Mouse (Mus musculus): ENCODE data around the gene Efna1. TPM values are rescaled to one million over a fixed set of nuclear protein-coding genes. Genes with fewer than 3 reads are reported as not detected.

The Efna1 gene
- total and polyA plus RNA-seq, 2 experiments, result 22.1 to 73.1 TPM

DNA sequence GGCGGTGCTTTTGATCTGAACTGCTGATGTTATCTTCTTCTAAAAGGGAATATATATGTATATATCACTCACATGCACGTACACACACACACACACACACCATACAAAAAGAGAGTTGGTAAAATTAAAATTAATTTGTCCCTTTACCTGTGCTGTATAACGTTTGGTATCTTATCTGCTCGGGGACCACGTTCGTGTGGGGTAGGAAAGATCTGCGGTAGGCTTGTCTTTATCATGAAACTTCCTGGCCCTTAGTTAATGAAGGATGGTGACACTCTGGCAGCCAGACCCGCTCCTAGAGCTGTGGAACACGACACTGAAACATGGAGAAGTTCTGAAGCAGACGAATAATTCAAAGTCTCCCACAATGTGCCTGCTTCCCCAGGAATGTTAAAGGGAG lies 10.9 kb upstream of the Efna1 start:
- DNase-seq (ENCODE audit: extremely low read depth, low read depth, low spot score), result no peak
- 77% methylated on average over 10 of the region's 10 CpGs for WGBS
- H3K27ac ChIP-seq (replicated peaks; ENCODE audit: insufficient read depth, low read depth, low read length), result peak overlapping the region; percentile 96

DNA sequence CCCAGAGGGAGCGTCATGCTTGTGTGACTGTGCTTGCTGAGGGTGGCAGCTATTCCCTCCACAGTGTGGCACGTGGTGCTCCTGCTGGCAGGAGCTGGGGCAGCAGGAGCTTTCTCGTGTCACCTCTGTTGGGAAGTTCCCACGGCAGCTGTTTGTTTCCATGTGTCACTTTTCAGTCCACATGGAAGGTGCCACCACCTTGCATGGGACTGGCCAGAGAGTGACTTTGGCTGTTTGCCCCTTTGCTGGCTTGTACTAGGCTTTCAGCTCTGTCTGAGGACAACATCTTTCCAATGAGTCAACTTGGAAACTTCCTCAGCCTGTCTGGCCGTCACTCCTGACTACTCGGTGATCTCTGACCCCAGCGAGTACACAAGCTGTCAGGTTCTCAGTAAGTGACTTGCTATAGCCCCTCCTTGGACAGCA lies 7.6 kb upstream of the Efna1 start:
- peak overlapping the region; percentile 84 for H3K27ac ChIP-seq (replicated peaks; ENCODE audit: insufficient read depth, low read depth, low read length)
- DNase-seq (ENCODE audit: extremely low read depth, low read depth, low spot score), result peak; percentile 99

More for the DNA sequence above, 10.9 kb upstream of the Efna1 start:
- Histone ChIP-seq H3K4me3 (ENCODE audit: insufficient read depth, low read depth, low read length) (no peak overlapping the region), H3K79me2 (ENCODE audit: control insufficient read depth, insufficient read depth, low read length) (no peaks in the 10 kb centered on the region), H3K36me3 (ENCODE audit: control insufficient read depth, insufficient read depth, low read length) (no peaks in the 10 kb centered on the region), H3K4me1 (ENCODE audit: control insufficient read depth, insufficient read depth, low read length) (peaks cover 45% of the 10 kb centered on the region), H3K9ac (ENCODE audit: low read depth, low read length) (no peak overlapping the region), H3K27me3 (ENCODE audit: control insufficient read depth, insufficient read depth, low read length) (no peaks in the 10 kb centered on the region)
- TF ChIP-seq POLR2A (IDR thresholded peaks at IDR 0.05; ENCODE audit: extremely low read depth, insufficient read depth, low read length), result no peak
- TF ChIP-seq CTCF (IDR thresholded peaks at IDR 0.05; ENCODE audit: low read depth, low read length), result no peak

DNA sequence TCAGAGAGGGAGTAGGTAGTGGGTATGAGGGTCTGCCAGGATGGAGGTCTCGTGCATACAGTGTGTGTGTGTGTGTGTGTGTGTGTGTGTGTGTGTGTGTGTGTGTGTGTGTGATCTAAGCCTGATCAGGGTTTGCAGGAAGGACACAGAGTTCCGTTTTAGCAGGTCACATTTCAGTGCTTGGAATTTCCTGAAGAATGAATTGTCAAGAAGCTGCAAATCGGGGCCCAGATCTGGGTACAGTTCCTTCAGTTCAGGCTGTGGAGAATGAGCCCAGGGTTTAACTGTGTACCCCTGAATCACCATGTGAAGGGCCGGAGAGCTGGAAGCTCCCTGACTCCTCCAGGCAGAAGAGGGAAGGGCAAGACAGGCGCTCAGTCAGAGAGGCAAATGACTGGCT lies 6.3 kb upstream of the Efna1 start:
- no peaks in the 10 kb centered on the region for H3K36me3 ChIP-seq (ENCODE audit: control insufficient read depth, insufficient read depth, low read length)
- 75% methylated on average over 5 of the region's 5 CpGs for WGBS
- DNase-seq (ENCODE audit: extremely low read depth, low read depth, low spot score), result no peak
- no peaks in the 10 kb centered on the region for H3K27me3 ChIP-seq (ENCODE audit: control insufficient read depth, insufficient read depth, low read length)
- no peak overlapping the region for H3K9ac ChIP-seq (ENCODE audit: low read depth, low read length)
- H3K4me3 ChIP-seq (ENCODE audit: insufficient read depth, low read depth, low read length), result no peak overlapping the region
- peak overlapping the region; percentile 84 for H3K27ac ChIP-seq (replicated peaks; ENCODE audit: insufficient read depth, low read depth, low read length)
- TF ChIP-seq CTCF (IDR thresholded peaks at IDR 0.05; ENCODE audit: low read depth, low read length), result no peak
- TF ChIP-seq POLR2A (IDR thresholded peaks at IDR 0.05; ENCODE audit: extremely low read depth, insufficient read depth, low read length), result no peak
- H3K79me2 ChIP-seq (ENCODE audit: control insufficient read depth, insufficient read depth, low read length), result no peaks in the 10 kb centered on the region
- peaks cover 35% of the 10 kb centered on the region for H3K4me1 ChIP-seq (ENCODE audit: control insufficient read depth, insufficient read depth, low read length)

More for the DNA sequence above, 7.6 kb upstream of the Efna1 start:
- TF ChIP-seq POLR2A (IDR thresholded peaks at IDR 0.05; ENCODE audit: extremely low read depth, insufficient read depth, low read length), result no peak
- peak; percentile 45 for TF ChIP-seq CTCF (IDR thresholded peaks at IDR 0.05; ENCODE audit: low read depth, low read length)
- WGBS, result 12% methylated on average over 7 of the region's 7 CpGs
- no peaks in the 10 kb centered on the region for H3K79me2 ChIP-seq (ENCODE audit: control insufficient read depth, insufficient read depth, low read length)
- no peak overlapping the region for H3K4me3 ChIP-seq (ENCODE audit: insufficient read depth, low read depth, low read length)
- peak overlapping the region; percentile 29 for H3K9ac ChIP-seq (ENCODE audit: low read depth, low read length)
- peaks cover 44% of the 10 kb centered on the region for H3K4me1 ChIP-seq (ENCODE audit: control insufficient read depth, insufficient read depth, low read length)
- no peaks in the 10 kb centered on the region for H3K27me3 ChIP-seq (ENCODE audit: control insufficient read depth, insufficient read depth, low read length)
- no peaks in the 10 kb centered on the region for H3K36me3 ChIP-seq (ENCODE audit: control insufficient read depth, insufficient read depth, low read length)

DNA sequence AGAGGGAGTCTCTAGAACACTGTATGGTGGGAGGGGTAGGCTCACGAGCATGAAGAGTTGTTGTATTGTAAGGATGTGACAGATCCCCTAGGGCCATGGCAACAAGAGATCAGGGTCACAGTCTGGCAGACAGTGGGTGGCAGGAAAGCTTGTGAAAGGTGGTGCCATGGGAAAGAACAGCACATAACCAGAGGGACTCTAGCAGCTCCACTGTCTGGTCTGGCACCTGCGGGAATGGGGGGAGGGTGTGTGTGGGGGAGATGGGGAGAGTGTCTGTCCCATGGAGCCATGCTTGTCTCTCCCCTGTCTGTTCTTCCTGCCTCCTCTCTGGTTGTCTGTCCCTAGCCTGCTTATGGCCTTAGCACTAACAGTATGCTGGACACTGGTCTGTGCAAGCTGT lies 4.6 kb upstream of the Efna1 start:
- TF ChIP-seq POLR2A (IDR thresholded peaks at IDR 0.05; ENCODE audit: extremely low read depth, insufficient read depth, low read length), result no peak
- Histone ChIP-seq H3K27ac (replicated peaks; ENCODE audit: insufficient read depth, low read depth, low read length) (no peak overlapping the region), H3K36me3 (ENCODE audit: control insufficient read depth, insufficient read depth, low read length) (no peaks in the 10 kb centered on the region), H3K79me2 (ENCODE audit: control insufficient read depth, insufficient read depth, low read length) (no peaks in the 10 kb centered on the region), H3K27me3 (ENCODE audit: control insufficient read depth, insufficient read depth, low read length) (no peaks in the 10 kb centered on the region), H3K4me3 (ENCODE audit: insufficient read depth, low read depth, low read length) (no peak overlapping the region), H3K4me1 (ENCODE audit: control insufficient read depth, insufficient read depth, low read length) (peaks cover 35% of the 10 kb centered on the region), H3K9ac (ENCODE audit: low read depth, low read length) (no peak overlapping the region)
- DNase-seq (ENCODE audit: extremely low read depth, low read depth, low spot score), result no peak
- 85% methylated on average over 2 of the region's 2 CpGs for WGBS

DNA sequence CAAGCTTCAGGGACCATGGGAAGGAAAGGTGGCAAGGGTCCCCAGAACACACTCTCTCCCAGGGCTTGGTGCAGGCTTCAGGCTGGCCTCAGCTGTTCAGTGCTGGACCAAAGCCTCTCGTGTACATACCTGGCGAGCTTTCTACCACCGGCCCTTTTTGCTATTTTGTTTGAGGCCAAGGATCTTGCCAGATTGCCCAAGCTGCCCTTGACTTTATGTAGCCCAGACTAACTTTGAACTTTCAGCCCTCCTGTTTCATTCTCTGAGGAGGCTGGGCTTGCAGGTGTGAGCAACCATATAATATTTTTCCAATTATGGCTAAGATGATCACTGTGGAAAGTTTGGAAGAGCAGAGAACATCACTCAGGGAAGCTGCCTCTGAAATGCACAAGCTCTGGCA lies 3.3 kb upstream of the Efna1 start:
- Histone ChIP-seq H3K79me2 (ENCODE audit: control insufficient read depth, insufficient read depth, low read length) (0 out of 2 replicates have a peak, but pooled peaks cover under 1% of the 10 kb centered on the region), H3K27me3 (ENCODE audit: control insufficient read depth, insufficient read depth, low read length) (no peaks in the 10 kb centered on the region), H3K36me3 (ENCODE audit: control insufficient read depth, insufficient read depth, low read length) (no peaks in the 10 kb centered on the region), H3K9ac (ENCODE audit: low read depth, low read length) (peak overlapping the region; percentile 63), H3K27ac (replicated peaks; ENCODE audit: insufficient read depth, low read depth, low read length) (peak overlapping the region; percentile 76), H3K4me3 (ENCODE audit: insufficient read depth, low read depth, low read length) (no peak overlapping the region), H3K4me1 (ENCODE audit: control insufficient read depth, insufficient read depth, low read length) (peaks cover 32% of the 10 kb centered on the region)
- DNase-seq (ENCODE audit: extremely low read depth, low read depth, low spot score), result peak; percentile 92
- TF ChIP-seq POLR2A (IDR thresholded peaks at IDR 0.05; ENCODE audit: extremely low read depth, insufficient read depth, low read length) (no peak), CTCF (IDR thresholded peaks at IDR 0.05; ENCODE audit: low read depth, low read length) (no peak)
- 26% methylated on average over 3 of the region's 3 CpGs for WGBS

DNA sequence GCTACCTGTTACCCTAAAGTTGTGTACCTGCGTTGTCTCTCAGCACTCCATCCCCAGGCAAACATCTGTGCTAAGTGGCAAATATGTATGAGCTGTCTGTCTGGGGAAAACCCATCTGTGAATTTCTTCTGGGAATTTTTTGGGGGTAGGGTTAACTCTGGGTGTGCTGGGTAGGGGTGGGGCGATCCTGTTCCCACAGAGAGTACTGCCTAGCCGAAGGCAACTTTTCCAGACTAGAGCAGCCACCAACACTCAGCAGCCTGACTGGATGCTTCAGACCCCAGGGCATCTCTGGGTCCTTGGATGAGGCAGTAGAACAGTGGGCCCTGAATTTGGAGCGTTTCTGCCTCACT lies 1.3 kb upstream of the Efna1 start:
- no peaks in the 10 kb centered on the region for H3K27me3 ChIP-seq (ENCODE audit: control insufficient read depth, insufficient read depth, low read length)
- WGBS, result 16% methylated on average over 4 of the region's 4 CpGs

More for the DNA sequence above, 1.3 kb upstream of the Efna1 start:
- Histone ChIP-seq H3K79me2 (ENCODE audit: control insufficient read depth, insufficient read depth, low read length) (peaks cover 20% of the 10 kb centered on the region; the same call in 1 of the 2 replicates), H3K4me1 (ENCODE audit: control insufficient read depth, insufficient read depth, low read length) (peaks cover 15% of the 10 kb centered on the region), H3K4me3 (ENCODE audit: insufficient read depth, low read depth, low read length) (no peak overlapping the region), H3K27ac (replicated peaks; ENCODE audit: insufficient read depth, low read depth, low read length) (no peak overlapping the region), H3K36me3 (ENCODE audit: control insufficient read depth, insufficient read depth, low read length) (no peaks in the 10 kb centered on the region), H3K9ac (ENCODE audit: low read depth, low read length) (no peak overlapping the region)
- TF ChIP-seq CTCF (IDR thresholded peaks at IDR 0.05; ENCODE audit: low read depth, low read length) (no peak), POLR2A (IDR thresholded peaks at IDR 0.05; ENCODE audit: extremely low read depth, insufficient read depth, low read length) (no peak)
- DNase-seq (ENCODE audit: extremely low read depth, low read depth, low spot score), result no peak
